16 mouse cellular contexts compared by ENCODE assay signal in genomic region chr5:114421561-114422298, GRCm38 (mm10). TPM values are rescaled to one million over a fixed set of nuclear protein-coding genes. Genes with fewer than 3 reads are reported as not detected.
DNase-seq lines count a peak whose midpoint lies in the region; ATAC-seq lines count a peak whose summit lies in the region.
"Had no signal": no experiment of that assay in that cellular context is flagged by ENCODE, and none has a peak within 500 bp of the region (broad histone marks: within the 10 kb centered on the region; RNA-seq: fewer than 3 reads in every experiment).

No protein-coding gene starts in this region.

- ATAC-seq in liver, embryonic 12.5 days: peak; percentile 35; the same call in 1 of the 2 replicates
- no peak for ATAC-seq in cerebellum, adult (ENCODE audit: insufficient number of reproducible peaks, low FRiP score, low TSS enrichment)
- ATAC-seq: activated CD4-positive, CD25-positive, alpha-beta regulatory T cell, adult 4 months; forebrain, embryonic 14.5 days had no signal

- no peak overlapping the region for H3K9ac ChIP-seq in liver, embryonic 12.5 days
- H3K9ac ChIP-seq: embryonic facial prominence, embryonic 15.5 days; heart, embryonic 13.5 days; hindbrain, embryonic 14.5 days; limb, embryonic 12.5 days had no signal

- DNase-seq in adrenal gland, adult 2 months: peak; percentile 40
- DNase-seq in adrenal gland, postnatal 10 days: no peak
- peak; percentile 38 for DNase-seq in kidney, adult 18-20 months
- no peak for DNase-seq in kidney, postnatal 10 days
- DNase-seq in lung, postnatal 36 days: peak; percentile 25
- DNase-seq in limb, embryonic 10.5 days (ENCODE audit: low spot score): no peak
- DNase-seq: cerebellum, adult 11-12 months had no signal

- no peaks in the 10 kb centered on the region for H3K9me3 ChIP-seq in liver, embryonic 12.5 days (replicated peaks)
- H3K9me3 ChIP-seq in limb, embryonic 10.5 days (replicated peaks): no peaks in the 10 kb centered on the region
- H3K9me3 ChIP-seq: embryonic facial prominence, embryonic 15.5 days; heart, embryonic 13.5 days; limb, embryonic 12.5 days had no signal

- peak overlapping the region; percentile 64 for H3K27ac ChIP-seq in liver, embryonic 12.5 days
- H3K27ac ChIP-seq in limb, embryonic 10.5 days: no peak overlapping the region
- H3K27ac ChIP-seq: embryonic facial prominence, embryonic 15.5 days; heart, embryonic 13.5 days; hindbrain, embryonic 14.5 days; limb, embryonic 12.5 days had no signal

- H3K4me1 ChIP-seq in liver, embryonic 12.5 days: peaks cover 17% of the 10 kb centered on the region
- no peaks in the 10 kb centered on the region for H3K4me1 ChIP-seq in limb, embryonic 10.5 days
- H3K4me1 ChIP-seq: embryonic facial prominence, embryonic 15.5 days; limb, embryonic 12.5 days had no signal

- H3K4me2 ChIP-seq in liver, embryonic 12.5 days: no peak overlapping the region; the same call in 1 of the 2 replicates
- H3K4me2 ChIP-seq: embryonic facial prominence, embryonic 15.5 days; heart, embryonic 13.5 days; hindbrain, embryonic 14.5 days; limb, embryonic 12.5 days had no signal

- 68% methylated on average over 11 of the region's 11 CpGs for WGBS in liver, embryonic 12.5 days (ENCODE audit: insufficient replicate concordance)
- WGBS in limb, embryonic 10.5 days: 81% methylated on average over 11 of the region's 11 CpGs

- H3K36me3 ChIP-seq in liver, embryonic 12.5 days: peaks cover 44% of the 10 kb centered on the region
- peaks cover 54% of the 10 kb centered on the region for H3K36me3 ChIP-seq in limb, embryonic 10.5 days

- H3K4me3 ChIP-seq in liver, embryonic 12.5 days: no peak overlapping the region
- no peak overlapping the region for H3K4me3 ChIP-seq in limb, embryonic 10.5 days
- H3K4me3 ChIP-seq: embryonic facial prominence, embryonic 15.5 days; heart, embryonic 13.5 days; limb, embryonic 12.5 days had no signal

- no peaks in the 10 kb centered on the region for H3K27me3 ChIP-seq in liver, embryonic 12.5 days (replicated peaks)
- H3K27me3 ChIP-seq in limb, embryonic 10.5 days (ENCODE audit: low read depth, poor library complexity, severe bottlenecking): no peaks in the 10 kb centered on the region
- H3K27me3 ChIP-seq: CH12.LX; embryonic facial prominence, embryonic 15.5 days; heart, embryonic 13.5 days; limb, embryonic 12.5 days had no signal

RNA-seq across cellular contexts. Expression of gene Mmab, which starts 22.1 kb away (rescaled TPM):
- 10 to 100 TPM; 21.2 to 23.1 TPM for total RNA-seq in adrenal gland, adult 2 months (2021)
- 27.4 and 37.4 TPM in 2 replicates for polyA plus RNA-seq in adrenal gland, adult 2 months (2012; rRNA removed)
- 10 to 100 TPM; 15.2 to 17.5 TPM for total RNA-seq in adrenal gland, postnatal 10 days (2021)
- 17.7 and 17.9 TPM in 2 replicates for polyA plus RNA-seq in liver, embryonic 12.5 days (2016; fragmentation: Nextera tagmentation; extraction: Ambion mirVana)
- 29.3 and 34.7 TPM in 2 replicates for polyA plus RNA-seq in limb, embryonic 10.5 days (2016; fragmentation: Nextera tagmentation; extraction: Ambion mirVana)

RNA-seq across cellular contexts. Expression of gene Mvk, which starts 22.3 kb away (rescaled TPM):
- total RNA-seq in adrenal gland, adult 2 months (2021): 10 to 100 TPM; 32.6 to 34.0 TPM
- 60.4 and 73.3 TPM in 2 replicates for polyA plus RNA-seq in adrenal gland, adult 2 months (2012; rRNA removed)
- total RNA-seq in adrenal gland, postnatal 10 days (2021): 10 to 100 TPM; 18.9 to 22.8 TPM
- polyA plus RNA-seq in liver, embryonic 12.5 days (2016; fragmentation: Nextera tagmentation; extraction: Ambion mirVana): 34.6 and 35.2 TPM in 2 replicates
- 50.6 and 55.2 TPM in 2 replicates for polyA plus RNA-seq in limb, embryonic 10.5 days (2016; fragmentation: Nextera tagmentation; extraction: Ambion mirVana)

RNA-seq across cellular contexts. Expression of gene Ube3b, which starts 41.3 kb away (rescaled TPM):
- total RNA-seq in adrenal gland, adult 2 months (2021): 10 to 100 TPM; 74.6 to 75.4 TPM
- 122 and 137 TPM in 2 replicates for polyA plus RNA-seq in adrenal gland, adult 2 months (2012; rRNA removed)
- 10 to 100 TPM; 65.9 to 79.5 TPM for total RNA-seq in adrenal gland, postnatal 10 days (2021)
- polyA plus RNA-seq in liver, embryonic 12.5 days (2016; fragmentation: Nextera tagmentation; extraction: Ambion mirVana): 25.0 and 26.5 TPM in 2 replicates
- 54.5 and 59.5 TPM in 2 replicates for polyA plus RNA-seq in limb, embryonic 10.5 days (2016; fragmentation: Nextera tagmentation; extraction: Ambion mirVana)

RNA-seq across cellular contexts. Expression of gene Kctd10, which starts 41.4 kb away (rescaled TPM):
- 10 to 100 TPM; 67.0 to 76.7 TPM for total RNA-seq in adrenal gland, adult 2 months (2021)
- 68.9 and 71.4 TPM in 2 replicates for polyA plus RNA-seq in adrenal gland, adult 2 months (2012; rRNA removed)
- total RNA-seq in adrenal gland, postnatal 10 days (2021): 10 to 100 TPM; 63.5 to 69.7 TPM
- 35.5 and 36.2 TPM in 2 replicates for polyA plus RNA-seq in liver, embryonic 12.5 days (2016; fragmentation: Nextera tagmentation; extraction: Ambion mirVana)
- polyA plus RNA-seq in limb, embryonic 10.5 days (2016; fragmentation: Nextera tagmentation; extraction: Ambion mirVana): 99.9 and 103 TPM in 2 replicates

Comparison
In these comparisons a context has a peak if more than half of its experiments do, and no peak if none do; other contexts are left out.
1. DNase-seq: peak in adrenal gland, adult 2 months (single experiment), kidney, adult 18-20 months (single experiment) and lung, postnatal 36 days (single experiment); none in adrenal gland, postnatal 10 days (single experiment), kidney, postnatal 10 days (single experiment) and limb, embryonic 10.5 days (single experiment).